Mouse (Mus musculus): ENCODE results near the gene Hnf4a. TPM values are rescaled to one million over a fixed set of nuclear protein-coding genes. Genes with fewer than 3 reads are reported as not detected.
"Not testable (repeated sequence)": the region's sequence is repeated elsewhere in the genome, so short reads cannot be mapped to it uniquely, and the experiment has no call there.

Hnf4a gene
- 0.22 and 0.51 TPM in 2 replicates for polyA plus RNA-seq (2012; rRNA removed)

DNA sequence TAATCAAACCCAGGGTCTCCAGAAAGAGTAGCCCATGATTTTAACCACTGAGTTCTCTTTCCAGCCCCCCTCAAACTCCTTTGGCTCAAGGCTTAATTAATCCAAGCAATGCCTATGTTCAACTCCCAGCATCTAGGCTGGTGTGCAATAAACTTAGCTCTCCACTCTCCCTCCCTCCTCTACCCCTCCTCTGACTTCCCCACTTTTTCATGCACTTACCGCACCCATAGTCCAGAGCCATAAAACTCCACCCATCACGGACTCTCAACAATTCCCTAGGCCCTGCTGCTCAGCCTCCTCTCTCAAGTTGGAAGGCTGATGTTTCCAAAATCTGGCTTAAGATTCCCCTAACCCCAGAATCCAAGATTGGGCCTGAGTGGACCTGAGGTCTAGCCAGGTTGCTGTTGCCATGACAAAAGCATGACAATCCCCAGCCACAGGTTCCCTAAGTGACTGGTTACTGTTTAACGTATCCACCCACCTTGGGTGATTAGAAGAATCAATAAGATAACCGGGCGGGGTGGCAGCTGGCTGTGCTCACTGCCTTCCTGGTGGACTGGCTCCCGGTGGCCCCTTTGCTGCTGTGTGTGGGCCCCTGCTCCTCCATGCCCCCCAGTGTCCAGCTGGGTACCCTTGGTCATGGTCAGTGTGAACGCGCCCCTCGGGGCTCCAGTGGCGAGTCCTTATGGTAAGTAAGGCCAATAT, at the start of gene Hnf4a:
Gene Hnf4a, plus strand, starts transcription at position 509 of the 705 bp plus-strand sequence.
- no peak for DNase-seq (ENCODE audit: low spot score)

GRCm38 (mm10) chr2:163458539-163459265, 47.9 kb upstream of the Hnf4a start:
- DNase-seq (ENCODE audit: low spot score) = no peak

GRCm38 (mm10) chr2:163459380-163459779, 47.2 kb upstream of the Hnf4a start:
- DNase-seq (ENCODE audit: low spot score) = no peak

DNA sequence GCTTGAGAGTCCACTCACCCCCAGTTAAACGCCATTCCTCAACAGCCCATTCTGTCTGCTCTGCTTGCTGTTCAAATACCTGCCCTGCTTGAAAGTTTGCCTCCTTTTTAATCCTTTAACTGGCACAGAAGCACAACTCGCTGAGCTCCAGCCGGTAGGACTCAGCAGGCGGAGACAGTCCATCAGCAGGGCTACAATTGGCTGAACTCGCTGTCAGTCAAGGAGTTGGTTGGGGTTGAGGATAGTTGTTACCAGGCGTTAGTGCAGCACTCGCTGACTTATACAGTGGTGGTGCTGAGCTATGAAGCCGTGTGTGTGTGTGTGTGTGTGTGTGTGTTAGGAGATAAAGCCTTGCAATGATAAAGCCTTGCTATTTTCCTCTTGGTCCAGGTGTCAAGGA, 46.0 kb upstream of the Hnf4a start:
- no peak for DNase-seq (ENCODE audit: low spot score)

GRCm38 (mm10) chr2:163461307-163461706, 45.3 kb upstream of the Hnf4a start:
- DNase-seq (ENCODE audit: low spot score) = not testable (repeated sequence)

DNA sequence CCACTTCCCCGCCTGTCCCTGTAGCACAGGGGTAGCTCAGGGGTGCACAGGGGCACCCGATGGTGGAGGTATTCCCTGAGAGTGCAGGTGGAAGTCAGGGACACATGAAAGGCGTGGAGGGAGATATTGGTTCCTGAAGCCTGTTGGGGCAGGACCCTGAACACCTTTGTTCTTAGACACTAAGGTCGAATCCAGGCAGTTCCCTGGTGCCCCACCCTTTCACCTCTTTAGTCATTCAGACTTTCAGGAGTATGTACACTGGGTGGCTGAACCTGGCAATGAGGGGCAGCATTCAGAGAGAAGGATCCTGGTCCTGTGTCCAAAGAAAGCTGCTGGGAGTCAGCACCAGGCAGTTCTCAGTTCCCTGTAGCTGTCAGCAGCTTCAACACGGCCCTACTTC, 44.2 kb upstream of the Hnf4a start:
- no peak for DNase-seq (ENCODE audit: low spot score)

DNA sequence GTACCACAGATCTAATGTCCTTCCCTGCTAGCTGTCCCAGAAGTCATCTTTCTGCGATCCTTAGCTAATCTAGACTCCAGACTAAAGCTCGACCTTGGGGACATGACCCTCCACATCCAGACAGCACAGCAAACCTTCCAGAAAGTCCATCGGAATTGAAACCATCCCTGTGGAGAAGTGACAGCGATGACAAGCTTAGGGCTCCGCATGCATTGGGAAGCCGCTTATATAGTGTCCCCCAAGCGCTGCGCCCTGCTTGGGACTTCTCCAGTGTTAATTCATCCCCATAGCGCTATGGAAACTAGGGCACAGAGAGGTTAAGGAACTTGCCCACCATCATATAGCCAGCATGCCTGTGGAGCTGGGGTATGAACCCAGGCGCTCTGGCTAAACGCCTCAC, 43.8 kb upstream of the Hnf4a start:
- DNase-seq (ENCODE audit: low spot score) = no peak

DNA sequence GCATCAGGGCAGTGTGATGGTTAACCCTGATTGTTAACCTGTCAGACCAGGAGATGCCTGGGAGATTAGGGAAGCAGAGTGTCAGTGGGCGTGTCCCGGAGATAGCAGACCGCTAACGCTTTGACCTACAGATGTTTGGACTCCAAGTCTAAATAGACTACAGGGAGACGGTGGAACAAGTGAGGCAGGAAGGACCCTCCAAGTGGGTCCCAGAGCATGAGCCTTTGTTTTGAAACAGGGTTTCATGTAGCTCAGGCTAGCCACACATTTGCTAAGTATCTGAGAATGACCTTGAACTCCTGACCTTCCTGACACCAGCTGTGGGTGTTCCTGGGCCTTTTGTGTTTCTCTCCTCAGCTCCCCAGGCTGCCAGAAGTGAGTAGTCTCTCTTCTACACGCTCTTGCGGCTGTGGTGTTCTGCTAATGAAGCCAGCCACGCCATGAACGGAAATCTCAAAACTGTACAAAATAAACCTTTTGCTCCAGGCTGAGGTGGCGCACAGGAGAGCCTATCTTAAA, 43.3 kb upstream of the Hnf4a start:
- no peak for DNase-seq (ENCODE audit: low spot score)

- no peak for DNase-seq (ENCODE audit: low spot score)
These were observed 42.6 kb upstream of the Hnf4a start for GRCm38 (mm10) chr2:163463998-163464397.

GRCm38 (mm10) chr2:163464562-163464961, 42.0 kb upstream of the Hnf4a start:
- no peak for DNase-seq (ENCODE audit: low spot score)

GRCm38 (mm10) chr2:163466771-163467170, 39.8 kb upstream of the Hnf4a start:
- DNase-seq (ENCODE audit: low spot score) = no peak

DNA sequence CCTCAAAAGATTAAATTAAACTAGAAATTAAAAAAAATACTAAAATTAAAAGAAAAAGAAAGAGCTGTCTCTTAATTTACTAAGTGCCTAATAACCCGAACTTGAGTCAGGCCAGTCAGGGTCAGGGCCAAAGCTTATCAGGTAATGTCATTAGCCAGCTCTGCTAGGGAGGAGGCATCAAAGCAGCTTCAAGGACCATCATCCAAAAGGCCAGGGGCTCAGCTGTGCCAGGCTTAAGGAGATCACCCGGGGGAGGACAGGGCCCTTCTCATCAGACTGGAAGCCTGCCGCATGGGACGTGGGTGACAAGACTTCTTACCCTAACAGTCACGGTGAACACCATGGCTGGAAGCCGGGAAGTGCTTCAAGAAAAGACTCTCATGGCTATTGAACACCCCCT, 39.0 kb upstream of the Hnf4a start:
- DNase-seq (ENCODE audit: low spot score) = no peak

DNA sequence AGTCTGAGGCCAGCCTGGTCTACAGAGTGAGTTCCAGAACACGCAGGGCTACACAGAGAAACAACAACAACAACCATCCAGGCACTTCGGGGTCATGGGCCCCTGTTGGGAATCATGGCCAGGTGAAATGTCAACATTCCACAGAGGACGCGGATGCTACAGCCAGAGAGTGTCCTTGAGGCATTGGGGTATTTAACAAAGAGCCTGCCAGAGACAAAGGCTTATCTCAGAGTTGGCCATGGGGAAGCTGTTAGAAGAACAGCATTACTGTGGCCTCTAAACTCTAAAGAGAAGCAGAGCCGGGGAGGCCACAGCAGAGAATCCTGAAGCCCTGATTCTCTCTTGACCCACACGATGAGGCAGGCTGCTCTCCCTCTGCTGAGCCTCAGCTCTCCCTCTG, 37.7 kb upstream of the Hnf4a start:
- DNase-seq (ENCODE audit: low spot score) = no peak

DNA sequence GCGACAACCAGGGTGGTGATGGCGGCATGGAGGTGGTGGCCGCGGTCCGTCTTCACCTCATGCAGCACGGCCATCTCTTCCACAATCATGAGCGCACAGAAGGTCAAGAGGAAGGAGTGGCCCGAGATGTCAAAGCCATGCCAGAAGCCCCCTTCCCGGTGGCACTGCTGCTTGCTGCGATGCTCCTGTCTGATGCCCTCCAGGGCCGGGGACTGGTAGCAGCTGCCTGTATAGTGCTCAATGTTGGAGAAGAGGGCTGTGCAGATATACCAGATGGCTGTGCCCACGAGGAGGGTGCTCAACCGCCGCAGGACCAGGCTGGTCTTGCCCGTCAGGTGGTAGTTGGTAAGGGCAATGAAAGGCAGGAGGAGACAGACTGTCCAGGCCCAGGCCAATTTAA, 36.9 kb upstream of the Hnf4a start:
- DNase-seq (ENCODE audit: low spot score) = no peak

DNA sequence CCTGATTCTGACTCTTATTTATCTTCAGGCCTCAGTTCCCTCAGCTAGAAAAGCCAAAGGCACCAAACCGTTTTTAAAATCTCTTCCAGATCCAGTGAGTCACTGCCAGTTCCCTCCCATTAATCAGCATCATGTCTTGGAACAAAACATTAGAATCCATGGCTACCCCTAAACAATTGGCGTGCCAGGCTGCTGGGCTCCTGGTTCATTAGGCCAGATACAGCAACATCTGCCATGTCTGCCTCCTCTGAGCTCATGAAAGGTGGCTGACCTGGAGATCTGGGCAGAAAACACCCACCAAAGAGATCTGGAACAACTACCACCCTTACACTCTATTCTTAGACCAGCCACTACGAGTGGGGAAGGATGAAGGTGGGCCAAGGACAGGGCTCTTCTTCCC, 35.5 kb upstream of the Hnf4a start:
- no peak for DNase-seq (ENCODE audit: low spot score)

DNA sequence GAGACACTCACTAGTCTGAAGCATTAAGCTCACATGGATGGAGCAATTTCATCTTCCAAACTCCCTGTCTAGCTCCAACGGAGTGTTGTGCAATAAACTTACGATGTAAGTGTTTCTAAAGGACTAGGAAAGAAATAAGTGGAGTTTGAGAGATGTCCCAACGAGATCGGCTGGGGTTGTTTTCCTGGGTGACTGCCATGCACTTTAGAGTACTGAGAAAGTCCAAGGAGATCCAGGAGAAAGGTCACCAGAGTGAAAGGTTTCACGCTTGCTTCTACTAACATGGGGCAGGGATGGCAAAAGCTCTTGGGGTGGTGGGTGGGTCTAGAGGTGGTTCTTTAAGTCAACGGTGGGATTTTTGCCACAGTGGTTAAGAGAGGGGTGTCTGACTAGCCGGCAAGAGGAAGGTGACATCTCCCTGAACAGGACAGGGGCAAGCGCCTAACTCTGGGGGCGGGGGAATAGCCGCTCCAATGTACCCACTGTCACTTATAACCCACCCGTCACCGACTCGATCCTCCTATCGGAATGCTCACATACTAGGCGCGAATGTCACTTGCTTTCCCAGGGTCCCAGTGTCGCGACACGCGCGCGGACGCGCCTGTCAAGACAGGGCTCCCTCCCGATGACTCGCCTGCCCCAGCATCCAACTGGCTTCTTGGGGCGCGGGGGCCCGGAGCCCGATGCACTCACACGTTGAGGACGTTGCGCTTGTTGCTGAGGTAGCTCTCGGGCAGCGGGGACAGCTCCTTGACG, 34.7 kb upstream of the Hnf4a start:
- no peak for DNase-seq (ENCODE audit: low spot score)

GRCm38 (mm10) chr2:163472466-163472851, 34.1 kb upstream of the Hnf4a start, which contains the start of gene Fitm2:
Gene Fitm2, minus strand, starts transcription at chr2:163472629.
- DNase-seq (ENCODE audit: low spot score) = peak; percentile 98

DNA sequence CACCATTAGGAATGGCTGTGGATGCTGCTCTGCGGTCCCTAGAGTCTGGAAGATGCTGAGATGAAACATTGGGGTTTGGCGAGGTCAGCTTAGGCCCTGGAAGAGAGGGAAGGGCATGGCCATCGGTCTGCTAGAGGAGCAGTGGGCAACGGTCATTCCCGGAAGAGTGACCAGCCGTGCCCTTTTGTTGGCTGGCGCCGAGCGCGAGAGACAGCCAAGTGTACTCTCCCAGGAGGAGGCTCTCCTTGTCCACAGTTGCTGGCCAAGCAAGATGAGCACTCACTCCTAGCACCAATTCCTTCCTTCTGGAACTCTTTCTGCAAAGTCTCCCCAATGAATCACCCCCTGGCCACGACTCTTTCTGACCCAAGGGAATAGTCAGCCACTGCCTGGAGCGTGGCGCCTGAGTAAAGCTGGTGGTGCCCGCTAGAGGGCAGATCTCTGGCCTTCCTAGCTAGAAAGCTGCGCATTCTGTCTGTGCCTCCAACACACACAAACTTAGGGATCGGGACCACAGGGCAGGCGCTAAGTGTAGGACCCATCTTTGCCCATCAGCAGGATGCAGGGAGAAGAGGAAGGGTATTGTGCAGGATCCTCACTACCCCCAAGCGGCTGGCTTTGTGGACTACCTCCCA, 26.3 kb upstream of the Hnf4a start:
- no peak for DNase-seq (ENCODE audit: low spot score)

DNA sequence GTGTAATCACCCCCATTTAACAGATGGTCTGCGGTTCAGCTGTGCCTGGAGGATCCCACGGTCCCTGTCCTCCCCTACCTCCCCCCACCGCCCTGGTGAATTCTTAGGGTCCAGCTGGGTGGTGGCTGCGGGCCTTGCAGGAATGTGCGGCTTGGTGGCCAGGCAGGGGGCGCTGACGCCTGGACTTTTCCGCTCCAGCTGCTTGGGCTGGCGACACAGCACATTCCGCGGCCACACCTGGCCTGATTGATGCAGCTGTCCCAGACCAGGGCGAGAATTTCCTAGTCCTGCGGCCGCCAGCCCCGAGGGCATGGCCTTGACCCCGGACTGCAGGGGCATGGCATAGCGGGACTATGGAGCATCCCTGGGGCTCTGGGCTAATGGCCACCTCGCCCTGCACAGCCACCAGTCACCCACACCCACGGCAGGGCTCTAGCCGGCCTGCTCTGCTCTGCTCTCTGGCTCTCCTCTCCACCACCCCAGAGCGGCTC, 25.0 kb upstream of the Hnf4a start:
- no peak for DNase-seq (ENCODE audit: low spot score)

- DNase-seq (ENCODE audit: low spot score) = no peak
These were observed 19.2 kb upstream of the Hnf4a start for GRCm38 (mm10) chr2:163487360-163487759.

DNA sequence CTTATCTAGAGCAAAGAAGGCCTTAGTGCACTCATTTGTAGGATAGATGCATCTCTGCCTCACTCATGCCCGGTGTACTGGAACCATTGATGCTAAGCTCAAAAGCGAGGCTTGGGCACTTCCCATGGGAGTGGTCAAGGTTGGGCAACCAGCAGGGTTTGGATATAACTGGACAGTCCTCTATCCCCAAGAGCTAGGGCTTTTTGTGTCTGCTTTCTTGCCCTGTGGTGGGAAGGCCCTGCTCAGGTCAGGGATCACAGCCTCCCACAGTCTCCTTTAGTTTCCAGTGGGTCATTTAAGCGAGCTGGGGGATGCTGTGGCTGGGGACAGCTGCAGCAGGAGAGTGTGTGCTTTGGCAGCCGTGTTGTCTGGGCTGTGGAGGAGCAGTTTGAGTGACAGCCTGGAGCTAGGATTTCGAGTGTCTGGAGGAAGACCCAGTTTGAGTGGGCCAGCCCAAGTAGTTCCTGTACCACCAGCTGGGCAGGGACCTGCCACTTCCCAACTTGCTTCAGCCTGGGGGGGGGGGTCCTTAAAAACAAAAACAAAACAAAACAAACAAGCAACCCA, 16.8 kb upstream of the Hnf4a start:
- no peak for DNase-seq (ENCODE audit: low spot score)

Data from urinary bladder, adult 2 months (tissue).